Mouse (Mus musculus): ENCODE data around the gene Slc9c1. TPM values are rescaled to one million over a fixed set of nuclear protein-coding genes. Genes with fewer than 3 reads are reported as not detected.

Gene Slc9c1
- total RNA-seq, 4 experiments from 2014 or later = not detected

GRCm38 (mm10) chr16:45625342-45625741, 90.2 kb downstream of the Slc9c1 start:
- DNase-seq (ENCODE audit: low spot score in 2 of 2) = no peak

- DNase-seq (ENCODE audit: low spot score in 2 of 2) = no peak
These were observed 94.5 kb downstream of the Slc9c1 start for GRCm38 (mm10) chr16:45629497-45630105.

GRCm38 (mm10) chr16:45630347-45630960, 95.3 kb downstream of the Slc9c1 start:
- peak in 1 of 2 experiments; percentile 13 for DNase-seq (ENCODE audit: low spot score in 2 of 2)

- DNase-seq (ENCODE audit: low spot score in 2 of 2) = no peak
These were observed 97.3 kb downstream of the Slc9c1 start for GRCm38 (mm10) chr16:45632420-45632819.

- no peak for DNase-seq (ENCODE audit: low spot score in 2 of 2)
These were observed 100.7 kb downstream of the Slc9c1 start for GRCm38 (mm10) chr16:45635826-45636225.

DNA sequence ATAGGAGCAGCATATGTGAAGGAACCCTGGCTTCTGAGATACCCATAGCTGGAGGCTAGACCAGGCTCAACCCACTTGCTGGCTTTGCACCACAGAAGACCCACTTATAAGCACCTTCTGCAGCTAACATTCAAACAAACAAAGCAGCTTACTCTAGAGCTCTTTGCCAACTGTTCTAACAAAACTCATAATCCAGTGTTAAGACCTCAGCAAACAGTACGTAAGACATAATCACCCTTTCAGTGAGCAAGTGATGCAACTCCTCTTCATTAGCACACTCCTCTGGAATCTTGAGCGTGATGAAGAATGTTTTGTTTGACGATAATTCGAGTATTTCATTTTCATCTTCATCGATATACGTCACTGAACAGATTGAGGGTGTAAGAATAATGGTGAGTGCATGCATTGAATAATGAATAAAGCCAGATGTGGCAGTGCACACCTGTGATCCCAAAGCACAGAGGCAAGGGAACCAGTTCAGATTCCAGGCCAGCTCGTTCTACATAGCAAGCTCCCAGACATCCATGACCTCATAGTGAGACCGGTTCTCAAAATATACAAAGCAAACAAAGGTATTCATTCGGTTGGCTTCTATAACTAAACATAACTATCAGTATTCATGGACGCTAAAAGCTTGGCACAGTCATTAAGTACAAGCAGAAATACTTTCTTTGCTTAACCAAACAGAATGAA, 105.1 kb downstream of the Slc9c1 start:
- no peak for DNase-seq (ENCODE audit: low spot score in 2 of 2)

GRCm38 (mm10) chr16:45641301-45641700, 106.2 kb downstream of the Slc9c1 start:
- no peak for DNase-seq (ENCODE audit: low spot score in 2 of 2)

DNA sequence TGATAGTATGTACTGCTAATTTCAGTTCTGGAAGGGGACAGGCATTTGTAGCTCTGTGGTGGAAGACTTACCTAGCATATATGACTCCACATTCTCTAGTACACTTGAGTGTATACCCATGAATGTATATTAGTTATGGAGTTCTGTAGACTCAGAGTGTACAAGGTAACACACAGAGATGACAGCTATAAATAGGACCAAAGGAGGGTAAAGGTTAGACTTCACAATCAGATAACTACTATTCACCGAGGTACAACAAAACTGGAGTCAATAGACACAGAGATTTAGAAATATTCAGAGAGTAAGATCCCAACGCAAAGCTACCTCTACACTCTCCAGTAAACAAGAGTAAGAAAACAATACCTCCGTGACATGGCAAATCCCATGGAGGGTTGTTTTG, 108.8 kb downstream of the Slc9c1 start:
- DNase-seq (ENCODE audit: low spot score in 2 of 2) = no peak

DNA sequence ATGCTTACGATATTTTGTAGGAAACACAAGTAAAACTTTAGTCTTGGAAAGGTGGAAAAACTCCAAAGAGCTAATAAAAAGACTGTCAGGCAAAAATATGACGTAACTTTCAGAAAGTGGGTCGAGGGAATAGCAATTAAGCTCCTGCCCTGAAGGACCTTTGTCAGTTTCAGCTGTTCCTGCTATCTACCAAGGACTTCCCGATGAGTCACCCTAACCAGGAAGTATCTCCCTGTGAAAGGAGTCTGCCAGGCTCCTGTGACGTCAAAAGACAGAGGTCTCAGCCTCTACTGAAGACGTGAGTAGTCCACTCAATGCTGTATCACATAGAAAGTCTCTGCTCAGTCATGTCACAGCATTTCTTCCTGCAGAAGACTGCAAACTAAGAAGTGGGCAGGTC, 109.3 kb downstream of the Slc9c1 start:
- DNase-seq (ENCODE audit: low spot score in 2 of 2) = no peak

DNA sequence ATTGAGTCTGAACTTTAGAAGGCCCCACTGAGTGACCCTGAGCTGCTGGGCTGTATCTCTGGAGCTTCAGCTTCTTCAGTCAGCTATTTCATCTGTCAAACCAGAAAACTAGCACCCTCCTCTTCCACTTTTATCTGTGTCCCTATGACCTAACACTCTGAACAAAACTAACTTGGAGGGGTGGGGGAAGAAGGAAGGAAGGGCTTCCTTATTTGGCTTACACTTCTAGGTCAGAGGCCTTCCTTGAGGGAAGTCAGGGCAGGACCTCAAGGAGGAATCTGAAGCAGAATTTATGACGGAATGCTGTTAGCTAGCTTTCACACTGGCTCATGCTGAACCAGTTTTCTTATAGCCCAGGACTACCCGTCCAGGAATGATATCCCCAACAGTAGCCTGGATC, 116.4 kb downstream of the Slc9c1 start:
- no peak for DNase-seq (ENCODE audit: low spot score in 2 of 2)

DNA sequence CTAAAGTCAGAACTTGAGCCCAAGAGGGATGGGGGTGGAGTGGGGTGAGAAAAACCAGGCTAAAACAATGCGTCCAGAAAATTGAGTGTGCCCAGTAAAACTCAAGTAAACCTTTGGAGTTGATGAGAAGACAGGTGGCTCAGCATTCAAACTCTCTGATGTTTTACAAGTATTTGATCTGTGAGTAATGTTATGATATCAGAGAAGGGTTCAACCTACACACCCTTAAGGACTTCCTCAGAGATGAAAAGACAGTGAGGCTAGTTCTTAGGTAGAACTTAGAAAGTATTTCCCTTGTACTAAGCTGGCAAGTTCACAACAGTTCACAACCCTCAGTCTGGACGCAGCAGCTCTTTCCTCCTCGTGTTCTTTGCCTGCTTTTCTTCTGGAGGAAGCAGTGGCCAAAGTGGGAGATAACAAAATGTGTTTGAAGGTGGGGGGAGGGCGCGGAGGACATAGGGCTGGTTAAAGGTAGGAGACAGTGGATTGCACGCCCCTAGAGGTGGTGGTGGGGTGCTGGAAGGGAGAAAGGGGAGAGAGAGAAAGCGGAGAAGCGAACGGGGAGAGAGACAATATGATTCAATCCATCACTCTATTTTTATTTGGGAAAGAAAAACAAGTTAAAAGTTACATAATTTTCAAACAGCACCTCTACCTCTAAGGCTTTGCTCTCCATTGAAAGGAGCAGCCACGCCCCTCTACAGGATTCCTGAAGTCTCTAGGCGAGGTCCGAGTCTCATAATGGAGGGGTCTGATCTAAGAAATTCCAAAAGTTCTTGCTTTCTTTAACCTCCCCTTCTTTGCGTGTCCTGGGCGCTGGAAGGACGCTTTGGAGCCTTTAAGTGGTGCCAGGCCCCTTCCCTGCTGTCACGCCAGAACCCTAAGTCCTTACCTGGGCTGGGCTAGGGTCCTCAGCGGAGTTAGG, 118.2 kb downstream of the Slc9c1 start:
- no peak for DNase-seq (ENCODE audit: low spot score in 2 of 2)

- DNase-seq (ENCODE audit: low spot score in 2 of 2) = no peak
These were observed 118.8 kb downstream of the Slc9c1 start, which contains the start of gene BC016579 for GRCm38 (mm10) chr16:45653934-45654332. Gene BC016579, minus strand, starts transcription at chr16:45654068.

- no peak for DNase-seq (ENCODE audit: low spot score in 2 of 2)
These were observed 119.4 kb downstream of the Slc9c1 start for GRCm38 (mm10) chr16:45654465-45654864.

Other genes with a start within 250 kb of the Slc9c1 start
- gene Cd200, start 126.3 kb upstream of the Slc9c1 start, total RNA-seq (2022) = 100 to 1,000 TPM in 2 of 4 experiments, 10 to 100 TPM in 2; 93.1 to 117 (median 102) TPM
- gene Gm609, start 42.3 kb upstream of the Slc9c1 start, total RNA-seq (2022) = under 1 TPM; 0.25 to 0.41 (median 0.38) TPM
- gene Gm17783, start 3.3 kb upstream of the Slc9c1 start, total RNA-seq (2022) = not detected
- not detected for gene Gcsam, start 75.1 kb downstream of the Slc9c1 start, total RNA-seq (2022)
- gene BC016579, start 118.8 kb downstream of the Slc9c1 start, total RNA-seq (2022) = under 1 TPM in 3 of 4 experiments, not detected in 1; 0.16 to 0.55 (median 0.25) TPM
- gene Tmprss7, start 158.3 kb downstream of the Slc9c1 start, total RNA-seq (2022) = 1 to 10 TPM; 1.3 to 3.3 (median 1.8) TPM
- gene Tagln3, start 189.3 kb downstream of the Slc9c1 start, total RNA-seq (2022) = 100 to 1,000 TPM; 282 to 335 (median 308) TPM
- 10 to 100 TPM; 18.8 to 25.5 (median 25.4) TPM for gene Abhd10, start 207.6 kb downstream of the Slc9c1 start, total RNA-seq (2022)

All from left cerebral cortex, adult 8-10 months (tissue).